Mouse (Mus musculus) telencephalon, adult 2 months (tissue): Measurements from ENCODE around the gene Cstf2t.

ENCODE experiments used
- DNase-seq: peaks from one replicate; pipeline ENCODE4 v3.0.0-alpha.2; 2011; ENCODE audit warnings: low read depth, low spot score

Cstf2t gene

GRCm38 (mm10) chr19:31082662-31083429 is at the start of gene Cstf2t:
Cstf2t (plus strand) TSS chr19:31082837.
- DNase-seq: peak; percentile 99

- no peak for DNase-seq
Measured at GRCm38 (mm10) chr19:31038951-31039350, 43.7 kb upstream of the Cstf2t start.

GRCm38 (mm10) chr19:31040948-31041847 is 41.4 kb upstream of the Cstf2t start:
- DNase-seq: no peak

- DNase-seq: no peak
Measured at GRCm38 (mm10) chr19:31046601-31047000, 36.0 kb upstream of the Cstf2t start.

GRCm38 (mm10) chr19:31064740-31065139 is 17.9 kb upstream of the Cstf2t start:
- no peak for DNase-seq

- no peak for DNase-seq
Measured at GRCm38 (mm10) chr19:31065206-31065781, 17.3 kb upstream of the Cstf2t start.

GRCm38 (mm10) chr19:31073959-31074716 is 8.5 kb upstream of the Cstf2t start:
- DNase-seq: no peak

- no peak for DNase-seq
Measured at GRCm38 (mm10) chr19:31074717-31075063, 7.9 kb upstream of the Cstf2t start.

- no peak for DNase-seq
Measured at GRCm38 (mm10) chr19:31076106-31076505, 6.5 kb upstream of the Cstf2t start.

- no peak for DNase-seq
Measured at GRCm38 (mm10) chr19:31078241-31078640, 4.4 kb upstream of the Cstf2t start.

GRCm38 (mm10) chr19:31082226-31082625 is 411 bp upstream of the Cstf2t start:
- no peak for DNase-seq

- DNase-seq: no peak
Measured at GRCm38 (mm10) chr19:31083761-31084160, 1.1 kb downstream of the Cstf2t start.

GRCm38 (mm10) chr19:31097857-31098256 is 15.2 kb downstream of the Cstf2t start:
- DNase-seq: no peak

GRCm38 (mm10) chr19:31099369-31099768 is 16.7 kb downstream of the Cstf2t start:
- DNase-seq: no peak

- DNase-seq: no peak
Measured at GRCm38 (mm10) chr19:31104764-31105163, 22.1 kb downstream of the Cstf2t start.

- no peak for DNase-seq
Measured at GRCm38 (mm10) chr19:31106036-31106435, 23.4 kb downstream of the Cstf2t start.

GRCm38 (mm10) chr19:31106835-31107554 is 24.4 kb downstream of the Cstf2t start:
- no peak for DNase-seq

GRCm38 (mm10) chr19:31114690-31115089 is 32.1 kb downstream of the Cstf2t start:
- peak; percentile 46 for DNase-seq

GRCm38 (mm10) chr19:31124628-31125027 is 42.0 kb downstream of the Cstf2t start:
- no peak for DNase-seq

- no peak for DNase-seq
Measured at GRCm38 (mm10) chr19:31132614-31133013, 50.0 kb downstream of the Cstf2t start.

GRCm38 (mm10) chr19:31136316-31136715 is 53.7 kb downstream of the Cstf2t start:
- DNase-seq: no peak
